Mouse (Mus musculus) erythroblast, embryonic 14.5 days (primary cell): ENCODE data around the gene Nomo1.

Experiments used
- GATA1 ChIP-seq: IDR thresholded peaks from 2 replicates; pipeline ENCODE4 v1.6.1; 2012; ENCODE audit warnings: low read length, inconsistent platforms, mixed read lengths
- TAL1 ChIP-seq: IDR thresholded peaks from 3 replicates; pipeline ENCODE4 v1.6.1; 2012; ENCODE audit warnings: low read length, inconsistent platforms, mixed read lengths

DNA sequence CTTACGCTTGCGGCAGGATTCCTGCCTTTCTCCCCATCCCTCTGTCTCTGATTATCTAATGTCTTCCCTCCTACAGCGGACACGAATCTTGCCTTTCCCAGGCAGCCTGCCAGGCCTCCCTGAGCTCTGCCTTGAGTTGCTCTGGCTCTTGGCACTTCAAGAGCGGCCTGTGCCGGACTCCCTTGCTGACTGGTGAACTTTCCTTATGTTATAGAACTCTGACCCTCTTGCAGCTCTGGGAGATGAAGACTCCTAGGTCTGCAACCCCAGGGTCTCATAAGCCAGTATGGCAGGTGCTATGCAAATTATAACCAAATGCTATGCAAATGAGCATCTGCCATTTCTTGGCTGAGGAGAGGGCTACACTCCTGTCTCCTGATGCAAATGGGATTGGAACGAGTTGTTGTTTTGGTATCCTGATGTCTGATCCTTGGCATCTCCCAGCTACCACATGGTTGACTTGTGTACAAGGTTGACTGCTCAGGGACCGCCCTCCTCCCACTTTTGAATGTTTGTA is 69.6 kb downstream of the Nomo1 start:
- no peak for TF ChIP-seq GATA1
- TF ChIP-seq TAL1: no peak
